Mouse (Mus musculus) megakaryocyte, adult 5-6 weeks (primary cell): ENCODE data around the gene Kcnab1. TPM values are rescaled to one million over a fixed set of nuclear protein-coding genes. Genes with fewer than 3 reads are reported as not detected.
A peak's percentile ranks its signal among the peaks of the same experiment; 100 is the strongest.
"Not testable (repeated sequence)": the region's sequence is repeated elsewhere in the genome, so short reads cannot be mapped to it uniquely, and the experiment has no call there.

Experiments used
- ATAC-seq: 2 replicates; pipeline ENCODE4 v1.8.0; 2016; ENCODE audit warnings: mild to moderate bottlenecking, inconsistent platforms; ENCODE audit not compliant: poor library complexity, severe bottlenecking
- total RNA-seq, 2 experiments: library from RNA; stranded (forward) in 1 of 2; stranded (reverse) in 1 of 2; fragments of 153-499, 151-499 nt in 1 of 2; fragments of 221-1000, 200-1000 nt in 1 of 2; gene quantifications; 2 replicates each; pipeline versions ENCODE4 v1.2.3 to v1.2.4; 2015 to 2017

Kcnab1 gene
- total RNA-seq, 2 experiments from 2014 or later, result not detected

- no peak for ATAC-seq
Measured at GRCm38 (mm10) chr3:65363438-65363837, 254.3 kb downstream of the Kcnab1 start.

- ATAC-seq, result peak; percentile 49
Measured at GRCm38 (mm10) chr3:65365184-65365583, 256.0 kb downstream of the Kcnab1 start.

GRCm38 (mm10) chr3:65365921-65366710 lies 256.9 kb downstream of the Kcnab1 start:
- no peak for ATAC-seq

- no peak for ATAC-seq
Measured at GRCm38 (mm10) chr3:65367944-65368343, 258.8 kb downstream of the Kcnab1 start.

- ATAC-seq, result peak; percentile 41
Measured at GRCm38 (mm10) chr3:65372552-65372951, 263.4 kb downstream of the Kcnab1 start.

GRCm38 (mm10) chr3:65373594-65374182 lies 264.5 kb downstream of the Kcnab1 start:
- ATAC-seq, result no peak

- no peak for ATAC-seq
Measured at GRCm38 (mm10) chr3:65374729-65375128, 265.5 kb downstream of the Kcnab1 start.

GRCm38 (mm10) chr3:65378724-65379123 lies 269.5 kb downstream of the Kcnab1 start:
- no peak for ATAC-seq

GRCm38 (mm10) chr3:65379884-65380539 lies 270.8 kb downstream of the Kcnab1 start:
- ATAC-seq, result peak; percentile 81

- ATAC-seq, result no peak
Measured at GRCm38 (mm10) chr3:65381094-65381493, 271.9 kb downstream of the Kcnab1 start.

GRCm38 (mm10) chr3:65384431-65384830 lies 275.2 kb downstream of the Kcnab1 start:
- no peak for ATAC-seq

GRCm38 (mm10) chr3:65385771-65386170 lies 276.6 kb downstream of the Kcnab1 start:
- ATAC-seq, result no peak

GRCm38 (mm10) chr3:65391222-65391783 lies 282.1 kb downstream of the Kcnab1 start:
- no peak for ATAC-seq

- ATAC-seq, result peak; percentile 66
Measured at GRCm38 (mm10) chr3:65391784-65392420, 282.7 kb downstream of the Kcnab1 start.

- ATAC-seq, result peak; percentile 97
Measured at GRCm38 (mm10) chr3:65392421-65392817, 283.2 kb downstream of the Kcnab1 start, which contains the start of gene Ssr3. TSS of gene Ssr3 (minus strand) at chr3:65392623.

- not testable (repeated sequence) for ATAC-seq
Measured at GRCm38 (mm10) chr3:65395111-65395510, 285.9 kb downstream of the Kcnab1 start.

GRCm38 (mm10) chr3:65396835-65397504 lies 287.8 kb downstream of the Kcnab1 start:
- ATAC-seq, result peak; percentile 26

- no peak for ATAC-seq
Measured at GRCm38 (mm10) chr3:65397566-65397965, 288.4 kb downstream of the Kcnab1 start.

GRCm38 (mm10) chr3:65405781-65406180 lies 296.6 kb downstream of the Kcnab1 start:
- no peak for ATAC-seq

GRCm38 (mm10) chr3:65407891-65408290 lies 298.7 kb downstream of the Kcnab1 start:
- no peak for ATAC-seq
